Mouse (Mus musculus) forebrain, postnatal 0 days (tissue): ENCODE data around the gene Tmem51. TPM values are rescaled to one million over a fixed set of nuclear protein-coding genes. Genes with fewer than 3 reads are reported as not detected.

Source experiments
- ATAC-seq: fragments of 200-750 bp; cut with Nextera tagmentation; 2 replicates; pipeline ENCODE4 v1.8.0; 2017; ENCODE audit warnings: mild to moderate bottlenecking, moderate library complexity
- DNase-seq: peaks from one replicate; pipeline ENCODE4 v3.0.0-alpha.2; 2015
- H3K27ac ChIP-seq: fragments of 300-500 bp; sonication (generic); 2 replicates; pipeline ENCODE4 v1.5.1; 2014; ENCODE audit warnings: low read depth, mild to moderate bottlenecking, antibody characterized with exemption, low read length, moderate library complexity, mixed read lengths
- H3K27me3 ChIP-seq: fragments of 300-500 bp; sonication (generic); 2 replicates; pipeline ENCODE4 v1.6.1; 2014; ENCODE audit warnings: mild to moderate bottlenecking, low read length, mixed read lengths; ENCODE audit not compliant: insufficient read depth
- H3K36me3 ChIP-seq: fragments of 300-500 bp; sonication (generic); 2 replicates; pipeline ENCODE4 v1.6.1; 2014; ENCODE audit warnings: mild to moderate bottlenecking, moderate library complexity; ENCODE audit not compliant: insufficient read depth
- H3K4me1 ChIP-seq: fragments of 300-500 bp; sonication (generic); 2 replicates; pipeline ENCODE4 v1.6.1; 2014; ENCODE audit warnings: antibody characterized with exemption; ENCODE audit not compliant: insufficient read depth
- H3K4me2 ChIP-seq: fragments of 300-500 bp; sonication (generic); 2 replicates; pipeline ENCODE4 v1.6.1; 2014; ENCODE audit warnings: low read depth, mild to moderate bottlenecking, moderate library complexity
- H3K4me3 ChIP-seq: fragments of 300-500 bp; sonication (generic); 2 replicates; pipeline ENCODE4 v1.5.1; 2014; ENCODE audit warnings: low read depth, low read length, mixed read lengths
- H3K9ac ChIP-seq: fragments of 300-500 bp; sonication (generic); 2 replicates; pipeline ENCODE4 v1.6.1; 2014; ENCODE audit warnings: mild to moderate bottlenecking
- H3K9me3 ChIP-seq: fragments of 300-500 bp; sonication (generic); 2 replicates; pipeline ENCODE4 v1.6.1; 2016; ENCODE audit warnings: low read length
- CTCF ChIP-seq: sonication (generic); IDR thresholded peaks from 2 replicates; pipeline ENCODE4 v1.5.1; 2016; ENCODE audit warnings: antibody characterized with exemption, control low read depth, low read depth
- WGBS: fragments of 180-500 bp; shearing (Covaris S2); extraction: QIAGEN DNeasy Blood & Tissue Kit; methylation state at CpG from one replicate; pipeline ENCODE4 v1.1.7; 2014; 5-methylcytosine and 5-hydroxymethylcytosine counted together
- polyA plus RNA-seq: library from polyadenylated mRNA; unstranded; fragments of >200 nt; fragmentation: Nextera tagmentation; extraction: Ambion mirVana; gene quantifications from 2 replicates; pipeline ENCODE4 v1.2.1, GENCODE M21; 2015
- total RNA-seq: library from RNA; depleted of rRNA; stranded (reverse); fragments of >200 nt; gene quantifications from 2 replicates; pipeline ENCODE4 v1.2.3, GENCODE M21; 2014

Tmem51 gene
- total and polyA plus RNA-seq, 2 experiments from 2014 or later = 3.5 to 7.4 TPM

DNA sequence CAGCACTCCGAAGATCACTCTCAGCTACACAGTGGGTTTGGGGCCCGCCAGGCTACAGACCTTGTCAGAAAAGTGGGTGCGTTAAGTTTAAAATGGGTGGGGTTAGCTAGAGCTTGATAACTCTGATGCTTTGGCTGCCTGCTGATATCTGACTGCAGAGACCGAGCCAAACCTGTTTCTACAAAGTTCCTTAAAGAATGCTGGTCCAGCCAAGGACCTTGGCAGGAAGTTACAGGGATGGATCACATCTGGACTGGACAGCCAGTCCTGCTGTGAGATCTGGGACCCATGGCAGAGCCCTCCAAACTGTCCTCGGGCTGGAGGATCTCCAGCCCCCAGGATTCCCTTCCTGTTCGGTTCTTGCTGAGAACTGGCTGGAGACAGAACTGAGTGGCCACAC lies 18.3 kb downstream of the Tmem51 start:
- no peaks in the 10 kb centered on the region for H3K9me3 ChIP-seq
- TF ChIP-seq CTCF = no peak
- no peak overlapping the region for H3K4me2 ChIP-seq
- ATAC-seq = no peak
- no peaks in the 10 kb centered on the region for H3K36me3 ChIP-seq
- 79% methylated on average over 6 of the region's 6 CpGs for WGBS
- no peaks in the 10 kb centered on the region for H3K4me1 ChIP-seq
- H3K27me3 ChIP-seq = no peaks in the 10 kb centered on the region
- no peak for DNase-seq
- H3K9ac ChIP-seq = no peak overlapping the region
- no peak overlapping the region for H3K4me3 ChIP-seq
- H3K27ac ChIP-seq = no peak overlapping the region

DNA sequence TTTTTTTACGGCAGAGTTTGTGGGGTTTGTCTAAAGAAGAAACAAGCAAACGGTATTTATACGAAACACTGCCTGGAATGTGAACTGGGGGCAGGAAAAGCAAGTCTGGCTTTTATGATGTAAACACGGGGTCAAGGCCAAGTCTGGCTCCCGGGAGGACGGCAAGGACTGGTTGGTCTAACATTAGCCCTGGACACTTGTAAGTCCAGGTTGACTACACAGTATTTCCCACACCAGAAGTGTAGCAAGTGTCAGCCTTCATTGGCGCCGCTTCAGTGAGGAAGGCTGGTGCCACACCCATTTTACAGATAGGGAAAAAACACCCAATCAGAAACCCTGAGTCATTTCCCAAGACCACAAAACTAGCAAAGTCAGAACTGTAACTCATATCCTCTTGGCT lies 18.8 kb downstream of the Tmem51 start:
- Histone ChIP-seq H3K4me1 (no peaks in the 10 kb centered on the region), H3K9me3 (no peaks in the 10 kb centered on the region), H3K4me3 (no peak overlapping the region), H3K9ac (no peak overlapping the region), H3K4me2 (no peak overlapping the region), H3K36me3 (no peaks in the 10 kb centered on the region), H3K27ac (no peak overlapping the region), H3K27me3 (no peaks in the 10 kb centered on the region)
- WGBS = 73% methylated on average over 8 of the region's 8 CpGs
- TF ChIP-seq CTCF = no peak
- no peak for DNase-seq
- ATAC-seq = no peak

DNA sequence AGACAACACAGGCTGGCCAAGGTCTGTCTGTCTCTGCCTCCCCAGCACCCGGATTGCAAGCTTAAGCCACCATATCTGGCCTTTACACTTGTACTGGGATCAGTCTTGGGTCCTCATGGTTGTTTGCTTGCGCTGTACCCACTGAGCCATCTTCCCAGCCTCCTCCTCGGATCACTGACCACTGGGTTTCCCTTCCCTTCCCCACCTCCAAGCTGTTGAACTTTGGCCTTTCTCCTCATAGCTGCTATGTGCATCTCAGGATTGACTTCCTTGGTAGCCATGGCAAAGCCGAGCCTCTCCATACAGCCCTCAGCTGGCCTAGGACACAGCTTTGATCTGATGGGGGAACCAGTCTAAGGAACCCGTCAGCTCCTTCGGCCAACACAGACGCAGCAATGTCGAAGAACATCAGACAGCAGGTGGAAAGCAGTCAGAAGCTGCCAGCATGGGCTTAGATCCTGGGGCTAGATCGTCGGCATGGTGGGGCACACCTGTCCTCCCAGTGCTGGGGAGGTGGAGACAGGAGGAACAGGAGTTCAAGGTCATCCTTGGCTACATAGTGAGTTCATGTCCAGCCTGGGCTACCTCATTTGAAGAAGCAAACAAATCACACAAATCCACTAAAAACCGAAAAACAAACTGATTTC lies 19.4 kb downstream of the Tmem51 start:
- no peaks in the 10 kb centered on the region for H3K36me3 ChIP-seq
- DNase-seq (no peak), ATAC-seq (no peak)
- H3K27me3 ChIP-seq = no peaks in the 10 kb centered on the region
- no peak for TF ChIP-seq CTCF
- no peaks in the 10 kb centered on the region for H3K9me3 ChIP-seq
- 87% methylated on average over 11 of the region's 11 CpGs for WGBS
- H3K4me2 ChIP-seq = no peak overlapping the region
- no peak overlapping the region for H3K9ac ChIP-seq
- H3K4me3 ChIP-seq = no peak overlapping the region
- no peak overlapping the region for H3K27ac ChIP-seq
- no peaks in the 10 kb centered on the region for H3K4me1 ChIP-seq

DNA sequence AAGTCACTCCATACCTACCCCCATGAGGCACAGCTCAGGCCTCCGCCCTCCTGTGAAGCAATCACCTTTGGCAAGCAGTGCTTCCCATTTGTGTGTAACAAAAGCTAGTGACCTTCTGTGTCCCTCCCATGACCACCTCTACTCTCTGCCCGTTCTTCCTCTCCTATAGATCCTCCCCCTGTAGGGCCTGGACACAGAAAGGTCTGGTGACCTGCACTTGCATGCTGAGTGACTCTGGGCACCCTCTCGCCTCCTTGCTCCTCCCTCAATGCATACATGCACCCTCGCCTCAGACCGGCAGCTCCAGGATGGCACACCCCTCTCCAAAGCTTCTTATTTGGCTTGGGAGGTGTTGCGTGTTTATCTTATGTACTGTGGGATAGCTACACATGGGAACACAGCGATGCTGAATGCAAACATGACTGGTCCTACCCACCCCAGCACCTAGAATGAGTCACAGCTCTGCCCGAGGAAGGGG lies 21.0 kb downstream of the Tmem51 start:
- no peak for TF ChIP-seq CTCF
- H3K9me3 ChIP-seq = no peaks in the 10 kb centered on the region
- H3K9ac ChIP-seq = no peak overlapping the region
- ATAC-seq (no peak), DNase-seq (no peak)
- WGBS = 91% methylated on average over 8 of the region's 8 CpGs
- no peak overlapping the region for H3K27ac ChIP-seq
- no peak overlapping the region for H3K4me3 ChIP-seq
- H3K4me1 ChIP-seq = no peaks in the 10 kb centered on the region
- H3K36me3 ChIP-seq = no peaks in the 10 kb centered on the region
- no peak overlapping the region for H3K4me2 ChIP-seq
- no peaks in the 10 kb centered on the region for H3K27me3 ChIP-seq

DNA sequence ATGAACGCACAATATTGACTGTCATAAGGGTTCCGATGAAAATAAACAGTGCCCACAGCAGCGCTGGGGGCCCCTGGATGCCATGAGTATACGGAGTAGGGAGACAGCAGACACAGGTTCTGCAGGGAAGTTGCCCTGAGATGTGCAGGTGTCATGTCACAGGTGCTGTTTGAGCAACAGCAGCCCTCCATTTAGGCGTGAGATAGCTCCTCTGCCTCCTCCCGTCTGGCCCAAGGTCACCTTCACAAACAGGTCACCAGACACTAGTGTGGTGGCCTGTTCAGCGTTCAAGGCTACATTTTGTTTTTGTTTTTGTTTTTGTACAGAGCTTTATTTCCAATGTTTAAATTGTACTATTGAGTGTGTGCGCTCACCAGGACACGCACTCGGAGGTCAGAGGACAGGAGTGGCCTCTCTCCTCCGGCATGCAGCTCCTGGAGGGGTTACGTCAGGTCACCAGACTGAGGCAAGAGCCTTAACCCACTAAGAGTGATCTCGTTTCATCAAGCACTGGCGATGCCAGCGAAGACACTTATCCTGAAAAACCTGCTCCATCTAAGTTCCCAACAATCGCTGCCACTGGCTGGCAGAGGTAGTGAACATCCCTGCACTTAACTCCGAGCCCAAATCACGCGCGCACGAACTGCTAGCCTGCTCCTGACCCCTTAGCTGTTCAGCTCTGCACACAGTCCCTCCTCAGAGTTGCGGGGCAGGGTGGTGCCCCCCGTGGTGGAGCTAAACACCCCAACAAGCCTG lies 22.4 kb downstream of the Tmem51 start:
- 82% methylated on average over 23 of the region's 23 CpGs for WGBS

DNA sequence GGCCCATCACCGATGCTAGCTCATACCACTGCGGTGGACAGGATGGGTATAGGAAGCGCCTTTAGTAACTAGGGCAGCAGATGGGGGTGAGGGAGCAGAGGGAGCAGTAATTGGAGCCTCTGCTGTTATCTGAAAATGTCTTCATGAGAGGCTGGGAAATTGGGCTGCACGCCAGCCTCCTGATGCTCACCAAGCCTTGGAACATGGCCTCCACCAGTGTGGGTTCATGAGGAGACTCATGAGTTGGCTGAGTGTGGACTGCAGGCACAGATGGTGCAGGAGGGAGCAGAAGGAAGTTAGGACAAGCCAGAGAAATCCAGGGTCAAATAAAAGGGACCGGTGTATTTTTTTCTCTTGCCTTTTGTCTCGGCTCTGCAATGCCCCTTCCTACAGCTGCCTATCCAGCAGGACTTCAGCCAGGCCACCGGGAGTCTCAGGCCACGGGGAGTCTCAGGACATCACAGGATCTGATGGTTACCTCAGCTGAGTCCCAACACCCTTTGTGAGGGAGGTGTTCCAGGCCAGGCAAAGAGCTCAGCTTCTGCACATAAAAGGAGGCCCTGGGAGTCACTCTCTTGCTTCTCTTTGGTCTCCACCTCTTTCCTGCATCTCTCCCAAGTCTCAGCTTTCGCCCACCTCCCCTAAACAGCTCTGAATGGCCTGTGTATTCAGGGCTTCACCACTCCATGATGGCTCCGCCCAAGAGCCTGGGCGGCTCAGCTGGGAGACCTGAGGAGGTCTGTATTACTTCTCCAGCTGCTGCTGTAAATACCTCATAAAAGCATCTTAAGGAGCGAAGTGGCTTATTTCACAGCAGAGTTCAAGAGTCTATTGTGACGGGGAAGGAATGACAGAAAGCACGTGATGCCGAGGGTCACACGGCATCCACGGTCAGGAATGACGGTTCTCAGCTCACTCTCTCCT lies 23.4 kb downstream of the Tmem51 start:
- no peak for TF ChIP-seq CTCF
- no peak overlapping the region for H3K4me3 ChIP-seq
- no peak overlapping the region for H3K9ac ChIP-seq
- H3K9me3 ChIP-seq = no peaks in the 10 kb centered on the region
- DNase-seq (peak; percentile 54), ATAC-seq (peak; percentile 45)
- no peaks in the 10 kb centered on the region for H3K27me3 ChIP-seq
- H3K4me1 ChIP-seq = no peaks in the 10 kb centered on the region
- no peak overlapping the region for H3K27ac ChIP-seq
- WGBS = 56% methylated on average over 18 of the region's 18 CpGs
- no peak overlapping the region for H3K4me2 ChIP-seq
- no peaks in the 10 kb centered on the region for H3K36me3 ChIP-seq

More for the DNA sequence above, 22.4 kb downstream of the Tmem51 start:
- DNase-seq (no peak), ATAC-seq (no peak)
- Histone ChIP-seq H3K27me3 (no peaks in the 10 kb centered on the region), H3K4me1 (no peaks in the 10 kb centered on the region), H3K4me3 (no peak overlapping the region), H3K4me2 (no peak overlapping the region), H3K27ac (no peak overlapping the region), H3K9ac (no peak overlapping the region), H3K9me3 (no peaks in the 10 kb centered on the region), H3K36me3 (no peaks in the 10 kb centered on the region)
- TF ChIP-seq CTCF = no peak

DNA sequence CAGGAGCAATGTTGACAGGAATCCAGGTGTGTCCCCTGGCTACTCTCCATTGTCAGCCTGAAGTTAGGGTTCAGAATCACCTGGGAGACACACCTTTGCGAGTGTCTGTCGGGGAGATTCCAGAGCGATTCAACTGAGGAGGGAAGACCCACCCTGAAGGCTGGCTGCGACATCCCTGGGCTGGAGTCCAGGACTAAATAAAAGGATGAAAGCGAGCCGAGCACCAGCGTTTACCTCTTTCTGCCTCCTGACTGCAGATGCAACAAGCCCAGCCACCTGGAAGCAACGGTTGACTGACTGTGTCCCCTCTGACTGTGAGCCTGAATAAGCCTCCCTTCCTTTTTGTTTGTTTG lies 24.3 kb downstream of the Tmem51 start:
- Histone ChIP-seq H3K27ac (no peak overlapping the region), H3K4me1 (no peaks in the 10 kb centered on the region), H3K9me3 (no peaks in the 10 kb centered on the region), H3K36me3 (no peaks in the 10 kb centered on the region), H3K9ac (no peak overlapping the region), H3K4me2 (no peak overlapping the region), H3K4me3 (no peak overlapping the region), H3K27me3 (no peaks in the 10 kb centered on the region)
- no peak for TF ChIP-seq CTCF
- ATAC-seq = no peak
- WGBS = 68% methylated on average over 8 of the region's 8 CpGs
- DNase-seq = no peak
